In the genomic region with DNA sequence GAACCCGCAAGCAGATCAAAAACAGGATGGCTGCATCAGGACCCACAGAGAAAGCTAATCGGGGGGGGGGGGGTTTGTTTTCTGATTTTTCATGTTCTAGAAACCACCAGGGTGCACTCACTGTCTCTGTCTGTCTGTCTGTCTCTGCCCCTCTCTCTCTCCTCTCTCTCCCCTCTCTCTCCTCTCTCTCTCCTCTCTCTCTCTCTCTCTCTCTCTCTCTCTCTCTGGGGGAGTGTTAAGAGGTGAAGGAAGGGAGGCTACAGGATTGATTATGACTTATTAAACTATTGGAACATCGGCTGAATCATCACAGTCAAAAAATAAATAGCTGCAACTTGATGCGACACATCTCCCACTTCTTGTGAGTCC, we compare ENCODE assay signal across 8 mouse cellular contexts. TPM values are rescaled to one million over a fixed set of nuclear protein-coding genes. Genes with fewer than 3 reads are reported as not detected.
DNase-seq lines count a peak whose midpoint lies in the region; ATAC-seq and TF ChIP-seq lines count a peak whose summit lies in the region.

No protein-coding gene starts in this region.

- peaks cover 76% of the 10 kb centered on the region for H3K27me3 ChIP-seq in forebrain, embryonic 10.5 days (ENCODE audit: poor library complexity, severe bottlenecking)
- H3K27me3 ChIP-seq in limb, embryonic 11.5 days (ENCODE audit: control insufficient read depth, insufficient read depth, low read length) = peaks cover 32% of the 10 kb centered on the region
- 0 out of 2 replicates have a peak, but pooled peaks cover 3% of the 10 kb centered on the region for H3K27me3 ChIP-seq in neural tube, embryonic 14.5 days (ENCODE audit: control insufficient read depth, insufficient read depth, low read length)

- intact Hi-C loops in left cerebral cortex, adult 2 months (cut with DNase I) = loop anchor here (5.0 to 10.0 kb wide), 3 partner anchors 101 to 443 kb away; no protein-coding TSS in a partner anchor
- intact Hi-C loops in left cerebral cortex, postnatal 10 days (cut with DNase I) = loop anchor here (5.0 kb wide), 2 partner anchors 121 to 321 kb away; no protein-coding TSS in a partner anchor

- no peak for ATAC-seq in limb, embryonic 11.5 days (ENCODE audit: insufficient number of reproducible peaks, low FRiP score, low TSS enrichment, low read depth)
- no peak for ATAC-seq in neural tube, embryonic 14.5 days (ENCODE audit: low read depth)

- no peaks in the 10 kb centered on the region for H3K36me3 ChIP-seq in forebrain, embryonic 10.5 days (replicated peaks)
- H3K36me3 ChIP-seq in limb, embryonic 11.5 days (ENCODE audit: control insufficient read depth, insufficient read depth, low read length) = no peaks in the 10 kb centered on the region
- H3K36me3 ChIP-seq in neural tube, embryonic 14.5 days (ENCODE audit: control insufficient read depth, insufficient read depth, low read length) = no peaks in the 10 kb centered on the region

- 24% methylated on average over 4 of the region's 4 CpGs for WGBS in forebrain, embryonic 10.5 days
- whole genome bisulfite sequencing in limb, embryonic 11.5 days = 30% methylated on average over 4 of the region's 4 CpGs
- 31% methylated on average over 4 of the region's 4 CpGs for WGBS in neural tube, embryonic 14.5 days

- peaks cover 53% of the 10 kb centered on the region for H3K4me1 ChIP-seq in forebrain, embryonic 10.5 days
- H3K4me1 ChIP-seq in limb, embryonic 11.5 days (ENCODE audit: control insufficient read depth, insufficient read depth, low read length) = peaks cover 13% of the 10 kb centered on the region
- H3K4me1 ChIP-seq in neural tube, embryonic 14.5 days (ENCODE audit: control insufficient read depth, insufficient read depth, low read length) = peaks cover 12% of the 10 kb centered on the region

- peak overlapping the region; percentile 98 for H3K4me2 ChIP-seq in limb, embryonic 11.5 days (ENCODE audit: low read depth, severe bottlenecking)
- peak overlapping the region; percentile 97 for H3K4me2 ChIP-seq in neural tube, embryonic 14.5 days (ENCODE audit: low read depth, low read length)

- no peak overlapping the region for H3K9ac ChIP-seq in limb, embryonic 11.5 days (ENCODE audit: low read length)
- no peak overlapping the region for H3K9ac ChIP-seq in neural tube, embryonic 14.5 days (replicated peaks; ENCODE audit: low read depth, low read length)

- TF ChIP-seq CTCF in left cerebral cortex, adult 2 months (IDR thresholded peaks at IDR 0.05) = no peak

- no peaks in the 10 kb centered on the region for H3K9me3 ChIP-seq in forebrain, embryonic 10.5 days
- no peaks in the 10 kb centered on the region for H3K9me3 ChIP-seq in limb, embryonic 11.5 days (ENCODE audit: control insufficient read depth, low read length)
- H3K9me3 ChIP-seq in neural tube, embryonic 14.5 days (ENCODE audit: control insufficient read depth, low read length) = no peaks in the 10 kb centered on the region

- DNase-seq in left cerebral cortex, adult 2 months (ENCODE audit: extremely low spot score in 1 of 2, low spot score in 2 of 2) = no peak
- no peak for DNase-seq in left cerebral cortex, postnatal 10 days (ENCODE audit: extremely low spot score in 1 of 2, low spot score in 2 of 2)
- DNase-seq in forebrain, embryonic 10.5 days (ENCODE audit: extremely low spot score, low spot score) = no peak
- DNase-seq in limb, embryonic 11.5 days (ENCODE audit: low spot score) = no peak
- DNase-seq in right cerebral cortex, adult 18-20 months = no peak
- no peak for DNase-seq in spleen, postnatal 4 days (ENCODE audit: low spot score in 2 of 2)
- no peak for DNase-seq in spleen, postnatal 10 days (ENCODE audit: low spot score in 2 of 2)

- H3K4me3 ChIP-seq in left cerebral cortex, adult 2 months = peak overlapping the region; percentile 60
- H3K4me3 ChIP-seq in forebrain, embryonic 10.5 days = peak overlapping the region; percentile 63
- peak overlapping the region; percentile 45 for H3K4me3 ChIP-seq in limb, embryonic 11.5 days (ENCODE audit: low read depth, low read length)
- H3K4me3 ChIP-seq in neural tube, embryonic 14.5 days (ENCODE audit: low read depth, low read length) = peak overlapping the region; percentile 46; the same call in 1 of the 2 replicates

- no peak overlapping the region; the same call in 1 of the 2 replicates for H3K27ac ChIP-seq in left cerebral cortex, adult 2 months
- no peak overlapping the region for H3K27ac ChIP-seq in forebrain, embryonic 10.5 days
- H3K27ac ChIP-seq in limb, embryonic 11.5 days (replicated peaks; ENCODE audit: low read depth, low read length) = no peak overlapping the region
- H3K27ac ChIP-seq in neural tube, embryonic 14.5 days (ENCODE audit: low read depth, low read length) = no peak overlapping the region

RNA-seq across cellular contexts. Expression of gene Sstr2, which starts 0.9 kb away (rescaled TPM):
- 10 to 100 TPM; 30.4 to 33.8 TPM for total RNA-seq in left cerebral cortex, adult 2 months (2021)
- 10 to 100 TPM; 33.8 to 38.1 TPM for total RNA-seq in left cerebral cortex, postnatal 10 days (2021)
- polyA plus RNA-seq in forebrain, embryonic 10.5 days (2016; fragmentation: Nextera tagmentation; extraction: Ambion mirVana) = 2.7 and 4.1 TPM in 2 replicates
- polyA plus RNA-seq in limb, embryonic 11.5 days (2014; fragmentation: Nextera tagmentation; extraction: Ambion mirVana) = 0.48 and 1.1 TPM in 2 replicates
- polyA plus RNA-seq in neural tube, embryonic 14.5 days (2014; fragmentation: Nextera tagmentation; extraction: Ambion mirVana) = 9.9 and 14.2 TPM in 2 replicates

RNA-seq across cellular contexts. Expression of gene Cog1, which starts 30.7 kb away (rescaled TPM):
- 10 to 100 TPM; 50.3 to 52.3 TPM for total RNA-seq in left cerebral cortex, adult 2 months (2021)
- 10 to 100 TPM; 38.0 to 38.2 TPM for total RNA-seq in left cerebral cortex, postnatal 10 days (2021)
- polyA plus RNA-seq in forebrain, embryonic 10.5 days (2016; fragmentation: Nextera tagmentation; extraction: Ambion mirVana) = 24.4 and 24.6 TPM in 2 replicates
- 29.3 and 30.6 TPM in 2 replicates for polyA plus RNA-seq in limb, embryonic 11.5 days (2014; fragmentation: Nextera tagmentation; extraction: Ambion mirVana)
- polyA plus RNA-seq in neural tube, embryonic 14.5 days (2014; fragmentation: Nextera tagmentation; extraction: Ambion mirVana) = 35.0 and 36.3 TPM in 2 replicates

RNA-seq across cellular contexts. Expression of gene Slc39a11, which starts 31.6 kb away (rescaled TPM):
- 10 to 100 TPM; 12.4 to 13.3 TPM for total RNA-seq in left cerebral cortex, adult 2 months (2021)
- total RNA-seq in left cerebral cortex, postnatal 10 days (2021) = 10 to 100 TPM; 19.9 to 21.8 TPM
- polyA plus RNA-seq in forebrain, embryonic 10.5 days (2016; fragmentation: Nextera tagmentation; extraction: Ambion mirVana) = 18.4 and 19.8 TPM in 2 replicates
- polyA plus RNA-seq in limb, embryonic 11.5 days (2014; fragmentation: Nextera tagmentation; extraction: Ambion mirVana) = 12.2 and 14.9 TPM in 2 replicates
- 23.5 and 24.4 TPM in 2 replicates for polyA plus RNA-seq in neural tube, embryonic 14.5 days (2014; fragmentation: Nextera tagmentation; extraction: Ambion mirVana)
